Mouse (Mus musculus) erythroblast, embryonic 14.5 days (primary cell): ENCODE data around the gene Dnm3.

Experiments
- GATA1 ChIP-seq: IDR thresholded peaks from 2 replicates; pipeline ENCODE4 v1.6.1; 2012; ENCODE audit warnings: low read length, inconsistent platforms, mixed read lengths
- TAL1 ChIP-seq: IDR thresholded peaks from 3 replicates; pipeline ENCODE4 v1.6.1; 2012; ENCODE audit warnings: low read length, inconsistent platforms, mixed read lengths

DNA sequence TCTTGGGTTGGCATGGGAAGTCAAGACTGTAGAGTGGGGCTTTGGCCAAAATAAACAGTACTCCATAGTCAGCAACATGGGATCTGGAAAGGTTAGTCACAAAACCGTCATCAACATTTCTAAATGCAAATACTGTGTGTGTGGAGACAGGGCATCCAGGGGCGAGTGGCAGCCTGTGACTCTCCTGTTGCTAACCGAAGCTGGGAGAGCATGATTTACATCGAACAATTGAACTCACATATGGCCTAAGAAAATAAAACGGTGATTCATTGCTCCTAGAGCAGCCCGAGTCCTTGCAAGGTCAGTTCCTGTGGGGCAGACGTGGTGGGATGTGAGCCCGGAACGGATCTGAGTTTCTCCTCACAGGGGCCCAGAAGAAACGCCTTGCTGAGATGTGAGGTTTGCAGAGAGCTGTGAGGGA lies 401.2 kb downstream of the Dnm3 start:
- TF ChIP-seq TAL1 (no peak), GATA1 (no peak)
